Mouse (Mus musculus): ENCODE results near the gene Olfr465-ps1. TPM values are rescaled to one million over a fixed set of nuclear protein-coding genes. Genes with fewer than 3 reads are reported as not detected.

Gene Olfr465-ps1
- polyA plus RNA-seq, 1 experiment = not detected

DNA sequence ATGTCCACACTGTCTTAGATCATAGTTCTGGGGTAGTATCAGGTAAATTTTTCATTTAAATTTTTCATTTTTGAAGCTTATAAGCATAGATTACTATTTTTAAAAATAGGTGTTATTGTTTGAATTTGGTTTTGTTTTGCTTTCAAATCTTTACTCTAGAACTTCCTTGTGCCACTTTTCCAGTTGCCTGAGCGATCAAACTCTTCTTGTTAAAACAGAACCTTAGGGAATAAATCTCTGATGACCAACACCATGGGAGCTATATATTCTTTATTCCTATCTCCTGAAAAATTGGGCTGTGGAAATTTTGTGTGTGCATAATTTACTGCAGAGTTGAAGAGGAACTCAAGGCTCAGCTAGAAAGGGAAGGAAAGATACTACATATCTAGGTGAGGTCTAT is 12.1 kb downstream of the Olfr465-ps1 start, which contains the start of gene Olfr466:
Gene Olfr466 (plus strand): TSS at position 301 of the 400 bp plus-strand sequence.
- Histone ChIP-seq H3ac (ENCODE audit: control insufficient read depth, insufficient read length, low read depth) (no peak within 1 kb of the TSS), H3K36me3 (ENCODE audit: control insufficient read depth, insufficient read depth) (no peaks in the 10 kb centered on the region), H3K27me3 (ENCODE audit: control insufficient read depth, insufficient read depth, insufficient read length) (no peaks in the 10 kb centered on the region), H3K79me3 (ENCODE audit: low read depth) (no peaks in the 10 kb centered on the region), H3K4me3 (ENCODE audit: insufficient read depth, poor library complexity, severe bottlenecking) (no peak within 1 kb of the TSS), H3K79me2 (ENCODE audit: control insufficient read depth, insufficient read depth) (no peaks in the 10 kb centered on the region)
- TF ChIP-seq CEBPB (IDR thresholded peaks at IDR 0.05; ENCODE audit: low read depth) = no peak
- TF ChIP-seq FOSL1 (IDR thresholded peaks at IDR 0.05; ENCODE audit: insufficient read depth, low read length, poor library complexity, severe bottlenecking) = no peak
- TF ChIP-seq MYOG (IDR thresholded peaks at IDR 0.05; ENCODE audit: control insufficient read depth, extremely low read depth, insufficient read length) = no peak
- TF ChIP-seq USF1 (IDR thresholded peaks at IDR 0.05; ENCODE audit: low read depth) = no peak
- no peak for TF ChIP-seq MYOD1 (IDR thresholded peaks at IDR 0.05; ENCODE audit: control insufficient read depth, insufficient read length, low read depth)

DNA sequence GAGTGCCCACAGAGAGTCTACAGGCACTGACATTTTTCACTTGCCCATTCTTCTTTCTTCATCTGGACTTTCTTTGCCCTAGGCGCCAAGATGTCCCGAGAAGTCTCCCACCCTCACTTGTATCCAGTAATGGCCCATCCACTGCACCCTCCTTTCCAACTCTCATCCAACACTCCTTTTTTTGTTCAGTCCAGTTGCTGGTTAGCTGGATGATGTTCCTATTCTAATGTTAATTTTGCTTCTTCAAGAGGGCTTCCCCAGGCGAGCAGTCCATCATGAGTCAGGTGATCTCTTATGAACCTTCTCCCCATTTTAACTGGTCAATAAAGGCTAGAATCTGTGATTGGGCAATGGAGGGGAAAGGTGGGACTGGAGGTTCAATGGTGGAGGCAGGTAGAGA is 36.2 kb downstream of the Olfr465-ps1 start:
- H3ac ChIP-seq (ENCODE audit: control insufficient read depth, insufficient read length, low read depth) = no peak overlapping the region
- H3K79me2 ChIP-seq (ENCODE audit: control insufficient read depth, insufficient read depth) = no peaks in the 10 kb centered on the region
- H3K36me3 ChIP-seq (ENCODE audit: control insufficient read depth, insufficient read depth) = no peaks in the 10 kb centered on the region
- H3K4me3 ChIP-seq (ENCODE audit: insufficient read depth, poor library complexity, severe bottlenecking) = no peak overlapping the region
- H3K79me3 ChIP-seq (ENCODE audit: low read depth) = no peaks in the 10 kb centered on the region
- TF ChIP-seq MAX (IDR thresholded peaks at IDR 0.05) (no peak), FOSL1 (IDR thresholded peaks at IDR 0.05; ENCODE audit: insufficient read depth, low read length, poor library complexity, severe bottlenecking) (no peak), MYOD1 (IDR thresholded peaks at IDR 0.05; ENCODE audit: control insufficient read depth, insufficient read length, low read depth) (no peak)
- no peaks in the 10 kb centered on the region for H3K27me3 ChIP-seq (ENCODE audit: control insufficient read depth, insufficient read depth, insufficient read length)

GRCm38 (mm10) chr13:65175734-65176471 is 38.0 kb downstream of the Olfr465-ps1 start:
- no peak overlapping the region for H3K4me3 ChIP-seq (ENCODE audit: insufficient read depth, poor library complexity, severe bottlenecking)
- no peaks in the 10 kb centered on the region for H3K27me3 ChIP-seq (ENCODE audit: control insufficient read depth, insufficient read depth, insufficient read length)
- H3K79me3 ChIP-seq (ENCODE audit: low read depth) = no peaks in the 10 kb centered on the region
- H3K79me2 ChIP-seq (ENCODE audit: control insufficient read depth, insufficient read depth) = no peaks in the 10 kb centered on the region
- no peak overlapping the region for H3ac ChIP-seq (ENCODE audit: control insufficient read depth, insufficient read length, low read depth)
- no peaks in the 10 kb centered on the region for H3K36me3 ChIP-seq (ENCODE audit: control insufficient read depth, insufficient read depth)
- TF ChIP-seq USF1 (IDR thresholded peaks at IDR 0.05; ENCODE audit: low read depth) (no peak), FOSL1 (IDR thresholded peaks at IDR 0.05; ENCODE audit: insufficient read depth, low read length, poor library complexity, severe bottlenecking) (no peak), MAX (IDR thresholded peaks at IDR 0.05) (no peak), CEBPB (IDR thresholded peaks at IDR 0.05; ENCODE audit: low read depth) (no peak), CTCF (IDR thresholded peaks at IDR 0.05; ENCODE audit: control insufficient read depth, insufficient read depth, insufficient read length) (no peak), MYOD1 (IDR thresholded peaks at IDR 0.05; ENCODE audit: control insufficient read depth, insufficient read length, low read depth) (no peak), MYOG (IDR thresholded peaks at IDR 0.05; ENCODE audit: control insufficient read depth, extremely low read depth, insufficient read length) (no peak)

DNA sequence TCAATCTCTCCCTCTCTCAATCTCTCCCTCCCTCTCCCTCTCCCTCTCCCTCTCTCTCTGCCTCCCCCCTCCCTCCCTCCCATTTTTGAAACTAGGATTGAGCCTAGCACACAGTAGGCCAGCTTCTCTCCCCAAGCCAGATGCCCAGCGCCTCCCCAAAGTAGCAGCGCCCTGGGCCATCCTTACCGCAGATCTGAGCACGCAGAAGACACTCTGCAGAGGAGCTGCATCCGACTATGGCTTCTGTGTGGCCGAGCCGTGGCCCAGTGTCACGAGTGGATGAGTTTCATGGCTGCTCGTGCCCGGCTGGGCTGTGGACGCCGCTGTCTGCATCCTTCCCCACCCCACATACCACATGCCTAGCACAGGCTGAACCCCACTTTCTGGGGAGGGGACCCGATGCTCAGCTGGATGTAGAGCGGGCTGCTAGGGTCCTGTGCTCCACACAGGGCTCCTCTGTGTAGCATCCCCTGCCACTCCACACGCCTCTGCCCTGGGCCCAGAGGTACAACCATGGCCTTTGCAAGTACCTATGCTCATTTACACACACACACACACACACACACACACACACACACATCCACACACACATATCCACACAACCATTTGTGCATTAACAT is 38.7 kb downstream of the Olfr465-ps1 start:
- Histone ChIP-seq H3K79me2 (ENCODE audit: control insufficient read depth, insufficient read depth) (no peaks in the 10 kb centered on the region), H3K4me3 (ENCODE audit: insufficient read depth, poor library complexity, severe bottlenecking) (no peak overlapping the region), H3K27me3 (ENCODE audit: control insufficient read depth, insufficient read depth, insufficient read length) (no peaks in the 10 kb centered on the region), H3K79me3 (ENCODE audit: low read depth) (no peaks in the 10 kb centered on the region), H3ac (ENCODE audit: control insufficient read depth, insufficient read length, low read depth) (no peak overlapping the region), H3K36me3 (ENCODE audit: control insufficient read depth, insufficient read depth) (no peaks in the 10 kb centered on the region)
- TF ChIP-seq MAX (IDR thresholded peaks at IDR 0.05) (no peak), MYOD1 (IDR thresholded peaks at IDR 0.05; ENCODE audit: control insufficient read depth, insufficient read length, low read depth) (no peak), FOSL1 (IDR thresholded peaks at IDR 0.05; ENCODE audit: insufficient read depth, low read length, poor library complexity, severe bottlenecking) (no peak), CTCF (IDR thresholded peaks at IDR 0.05; ENCODE audit: control insufficient read depth, insufficient read depth, insufficient read length) (no peak), MYOG (IDR thresholded peaks at IDR 0.05; ENCODE audit: control insufficient read depth, extremely low read depth, insufficient read length) (no peak), USF1 (IDR thresholded peaks at IDR 0.05; ENCODE audit: low read depth) (no peak), CEBPB (IDR thresholded peaks at IDR 0.05; ENCODE audit: low read depth) (no peak)

Other genes starting within 250 kb of the Olfr465-ps1 start
- gene Cntnap3, start 234.1 kb upstream of the Olfr465-ps1 start, polyA plus RNA-seq (2012; fragmentation: generic; extraction: Trizol) = not detected
- not detected for gene Spata31, start 220.7 kb upstream of the Olfr465-ps1 start, polyA plus RNA-seq (2012; fragmentation: generic; extraction: Trizol)
- gene Spata31d1c, start 105.0 kb upstream of the Olfr465-ps1 start, polyA plus RNA-seq (2012; fragmentation: generic; extraction: Trizol) = not detected
- gene Prss47, start 85.3 kb upstream of the Olfr465-ps1 start, polyA plus RNA-seq (2012; fragmentation: generic; extraction: Trizol) = not detected
- 7.3 TPM for gene Mfsd14b, start 25.1 kb upstream of the Olfr465-ps1 start, polyA plus RNA-seq (2012; fragmentation: generic; extraction: Trizol)
- gene Olfr466, start 12.2 kb downstream of the Olfr465-ps1 start, polyA plus RNA-seq (2012; fragmentation: generic; extraction: Trizol) = not detected
- gene Nlrp4f, start 67.9 kb downstream of the Olfr465-ps1 start, polyA plus RNA-seq (2012; fragmentation: generic; extraction: Trizol) = not detected
- gene Gm10775, start 121.5 kb downstream of the Olfr465-ps1 start, polyA plus RNA-seq (2012; fragmentation: generic; extraction: Trizol) = 0.02 TPM
- gene Zfp369, start 140.7 kb downstream of the Olfr465-ps1 start, polyA plus RNA-seq (2012; fragmentation: generic; extraction: Trizol) = 4.4 TPM

Data from C2C12 (cell line).